Mouse (Mus musculus): ENCODE measurements around the gene Jarid2. TPM values are rescaled to one million over a fixed set of nuclear protein-coding genes. Genes with fewer than 3 reads are reported as not detected.
"Not testable (repeated sequence)": the region's sequence is repeated elsewhere in the genome, so short reads cannot be mapped to it uniquely, and the experiment has no call there.

Jarid2 gene
- polyA plus RNA-seq, 1 experiment from 2014 or later, result 28.0 TPM

- no peak overlapping the region for H3K4me3 ChIP-seq (ENCODE audit: low read depth, low read length)
- 42% methylated on average over 5 of the region's 5 CpGs for WGBS
- H3K4me2 ChIP-seq (ENCODE audit: low read depth, low read length), result no peak overlapping the region
- H3K27ac ChIP-seq (ENCODE audit: low read depth, low read length), result no peak overlapping the region
- H3K27me3 ChIP-seq (ENCODE audit: control insufficient read depth, insufficient read depth, low read length), result no peaks in the 10 kb centered on the region
- no peak; the same call in 1 of the 2 replicates for ATAC-seq (ENCODE audit: low read depth)
- H3K4me1 ChIP-seq (ENCODE audit: control insufficient read depth, insufficient read depth, low read length), result 0 out of 2 replicates have a peak, but pooled peaks cover 5% of the 10 kb centered on the region
- no peaks in the 10 kb centered on the region for H3K9me3 ChIP-seq (ENCODE audit: control insufficient read depth, low read length)
- no peaks in the 10 kb centered on the region for H3K36me3 ChIP-seq (ENCODE audit: control insufficient read depth, insufficient read depth, low read length)
- no peak overlapping the region for H3K9ac ChIP-seq (replicated peaks; ENCODE audit: low read depth, low read length)
Observed at GRCm38 (mm10) chr13:44707176-44707575, 22.1 kb upstream of the Jarid2 start.

GRCm38 (mm10) chr13:44708336-44709017 is 20.8 kb upstream of the Jarid2 start:
- H3K9me3 ChIP-seq (ENCODE audit: control insufficient read depth, low read length), result no peaks in the 10 kb centered on the region
- H3K4me1 ChIP-seq (ENCODE audit: control insufficient read depth, insufficient read depth, low read length), result 0 out of 2 replicates have a peak, but pooled peaks cover 5% of the 10 kb centered on the region
- H3K4me2 ChIP-seq (ENCODE audit: low read depth, low read length), result no peak overlapping the region
- H3K36me3 ChIP-seq (ENCODE audit: control insufficient read depth, insufficient read depth, low read length), result no peaks in the 10 kb centered on the region
- no peaks in the 10 kb centered on the region for H3K27me3 ChIP-seq (ENCODE audit: control insufficient read depth, insufficient read depth, low read length)
- H3K4me3 ChIP-seq (ENCODE audit: low read depth, low read length), result no peak overlapping the region
- H3K27ac ChIP-seq (ENCODE audit: low read depth, low read length), result no peak overlapping the region
- no peak overlapping the region for H3K9ac ChIP-seq (replicated peaks; ENCODE audit: low read depth, low read length)
- no peak for ATAC-seq (ENCODE audit: low read depth)
- 95% methylated on average over 14 of the region's 14 CpGs for WGBS

GRCm38 (mm10) chr13:44709747-44710480 is 19.4 kb upstream of the Jarid2 start:
- 67% methylated on average over 8 of the region's 8 CpGs for WGBS
- H3K36me3 ChIP-seq (ENCODE audit: control insufficient read depth, insufficient read depth, low read length), result no peaks in the 10 kb centered on the region
- H3K4me1 ChIP-seq (ENCODE audit: control insufficient read depth, insufficient read depth, low read length), result 0 out of 2 replicates have a peak, but pooled peaks cover 5% of the 10 kb centered on the region
- H3K27ac ChIP-seq (ENCODE audit: low read depth, low read length), result no peak overlapping the region
- H3K4me2 ChIP-seq (ENCODE audit: low read depth, low read length), result no peak overlapping the region
- H3K27me3 ChIP-seq (ENCODE audit: control insufficient read depth, insufficient read depth, low read length), result no peaks in the 10 kb centered on the region
- no peak overlapping the region for H3K9ac ChIP-seq (replicated peaks; ENCODE audit: low read depth, low read length)
- no peak overlapping the region for H3K4me3 ChIP-seq (ENCODE audit: low read depth, low read length)
- ATAC-seq (ENCODE audit: low read depth), result no peak
- H3K9me3 ChIP-seq (ENCODE audit: control insufficient read depth, low read length), result no peaks in the 10 kb centered on the region

GRCm38 (mm10) chr13:44711062-44711461 is 18.2 kb upstream of the Jarid2 start:
- Histone ChIP-seq H3K9me3 (ENCODE audit: control insufficient read depth, low read length) (no peaks in the 10 kb centered on the region), H3K27ac (ENCODE audit: low read depth, low read length) (no peak overlapping the region), H3K36me3 (ENCODE audit: control insufficient read depth, insufficient read depth, low read length) (no peaks in the 10 kb centered on the region), H3K4me2 (ENCODE audit: low read depth, low read length) (no peak overlapping the region), H3K9ac (replicated peaks; ENCODE audit: low read depth, low read length) (no peak overlapping the region), H3K4me1 (ENCODE audit: control insufficient read depth, insufficient read depth, low read length) (0 out of 2 replicates have a peak, but pooled peaks cover 5% of the 10 kb centered on the region), H3K27me3 (ENCODE audit: control insufficient read depth, insufficient read depth, low read length) (no peaks in the 10 kb centered on the region), H3K4me3 (ENCODE audit: low read depth, low read length) (no peak overlapping the region)
- ATAC-seq (ENCODE audit: low read depth), result no peak
- 73% methylated on average over 5 of the region's 5 CpGs for WGBS

- ATAC-seq (ENCODE audit: low read depth), result no peak
- Histone ChIP-seq H3K4me2 (ENCODE audit: low read depth, low read length) (no peak overlapping the region), H3K36me3 (ENCODE audit: control insufficient read depth, insufficient read depth, low read length) (no peaks in the 10 kb centered on the region), H3K27me3 (ENCODE audit: control insufficient read depth, insufficient read depth, low read length) (no peaks in the 10 kb centered on the region), H3K27ac (ENCODE audit: low read depth, low read length) (no peak overlapping the region), H3K9me3 (ENCODE audit: control insufficient read depth, low read length) (no peaks in the 10 kb centered on the region), H3K4me1 (ENCODE audit: control insufficient read depth, insufficient read depth, low read length) (0 out of 2 replicates have a peak, but pooled peaks cover 3% of the 10 kb centered on the region), H3K9ac (replicated peaks; ENCODE audit: low read depth, low read length) (no peak overlapping the region), H3K4me3 (ENCODE audit: low read depth, low read length) (no peak overlapping the region)
- WGBS, result 4% methylated on average over 1 of the region's 1 CpGs
Observed at GRCm38 (mm10) chr13:44711882-44712281, 17.4 kb upstream of the Jarid2 start.

- Histone ChIP-seq H3K9me3 (ENCODE audit: control insufficient read depth, low read length) (no peaks in the 10 kb centered on the region), H3K4me2 (ENCODE audit: low read depth, low read length) (no peak overlapping the region), H3K4me1 (ENCODE audit: control insufficient read depth, insufficient read depth, low read length) (no peaks in the 10 kb centered on the region), H3K27me3 (ENCODE audit: control insufficient read depth, insufficient read depth, low read length) (no peaks in the 10 kb centered on the region), H3K9ac (replicated peaks; ENCODE audit: low read depth, low read length) (no peak overlapping the region), H3K4me3 (ENCODE audit: low read depth, low read length) (no peak overlapping the region), H3K36me3 (ENCODE audit: control insufficient read depth, insufficient read depth, low read length) (no peaks in the 10 kb centered on the region), H3K27ac (ENCODE audit: low read depth, low read length) (no peak overlapping the region)
- 21% methylated on average over 10 of the region's 10 CpGs for WGBS
- no peak for ATAC-seq (ENCODE audit: low read depth)
Observed at GRCm38 (mm10) chr13:44715187-44715885, 13.9 kb upstream of the Jarid2 start.

GRCm38 (mm10) chr13:44717838-44718237 is 11.4 kb upstream of the Jarid2 start:
- 97% methylated on average over 9 of the region's 9 CpGs for WGBS

GRCm38 (mm10) chr13:44718465-44718864 is 10.8 kb upstream of the Jarid2 start:
- WGBS, result 94% methylated on average over 5 of the region's 5 CpGs
- not testable (repeated sequence) for H3K27me3 ChIP-seq (ENCODE audit: control insufficient read depth, insufficient read depth, low read length)

More at GRCm38 (mm10) chr13:44717838-44718237, 11.4 kb upstream of the Jarid2 start:
- Histone ChIP-seq H3K4me3 (ENCODE audit: low read depth, low read length) (no peak overlapping the region), H3K9me3 (ENCODE audit: control insufficient read depth, low read length) (no peaks in the 10 kb centered on the region), H3K4me1 (ENCODE audit: control insufficient read depth, insufficient read depth, low read length) (no peaks in the 10 kb centered on the region), H3K27me3 (ENCODE audit: control insufficient read depth, insufficient read depth, low read length) (no peaks in the 10 kb centered on the region), H3K27ac (ENCODE audit: low read depth, low read length) (no peak overlapping the region), H3K4me2 (ENCODE audit: low read depth, low read length) (no peak overlapping the region), H3K36me3 (ENCODE audit: control insufficient read depth, insufficient read depth, low read length) (no peaks in the 10 kb centered on the region), H3K9ac (replicated peaks; ENCODE audit: low read depth, low read length) (no peak overlapping the region)
- no peak for ATAC-seq (ENCODE audit: low read depth)

GRCm38 (mm10) chr13:44720094-44720493 is 9.2 kb upstream of the Jarid2 start:
- no peak overlapping the region for H3K4me2 ChIP-seq (ENCODE audit: low read depth, low read length)
- H3K9ac ChIP-seq (replicated peaks; ENCODE audit: low read depth, low read length), result no peak overlapping the region
- 91% methylated on average over 1 of the region's 1 CpGs for WGBS
- H3K9me3 ChIP-seq (ENCODE audit: control insufficient read depth, low read length), result no peaks in the 10 kb centered on the region
- no peak for ATAC-seq (ENCODE audit: low read depth)
- no peaks in the 10 kb centered on the region for H3K27me3 ChIP-seq (ENCODE audit: control insufficient read depth, insufficient read depth, low read length)
- H3K4me3 ChIP-seq (ENCODE audit: low read depth, low read length), result no peak overlapping the region
- no peaks in the 10 kb centered on the region for H3K36me3 ChIP-seq (ENCODE audit: control insufficient read depth, insufficient read depth, low read length)
- H3K27ac ChIP-seq (ENCODE audit: low read depth, low read length), result no peak overlapping the region
- H3K4me1 ChIP-seq (ENCODE audit: control insufficient read depth, insufficient read depth, low read length), result no peaks in the 10 kb centered on the region

More at GRCm38 (mm10) chr13:44718465-44718864, 10.8 kb upstream of the Jarid2 start:
- not testable (repeated sequence) for H3K4me2 ChIP-seq (ENCODE audit: low read depth, low read length); H3K4me3 ChIP-seq (ENCODE audit: low read depth, low read length); H3K9me3 ChIP-seq (ENCODE audit: control insufficient read depth, low read length); ATAC-seq (ENCODE audit: low read depth); H3K36me3 ChIP-seq (ENCODE audit: control insufficient read depth, insufficient read depth, low read length); H3K4me1 ChIP-seq (ENCODE audit: control insufficient read depth, insufficient read depth, low read length); H3K9ac ChIP-seq (replicated peaks; ENCODE audit: low read depth, low read length); H3K27ac ChIP-seq (ENCODE audit: low read depth, low read length)
